In the genomic region with DNA sequence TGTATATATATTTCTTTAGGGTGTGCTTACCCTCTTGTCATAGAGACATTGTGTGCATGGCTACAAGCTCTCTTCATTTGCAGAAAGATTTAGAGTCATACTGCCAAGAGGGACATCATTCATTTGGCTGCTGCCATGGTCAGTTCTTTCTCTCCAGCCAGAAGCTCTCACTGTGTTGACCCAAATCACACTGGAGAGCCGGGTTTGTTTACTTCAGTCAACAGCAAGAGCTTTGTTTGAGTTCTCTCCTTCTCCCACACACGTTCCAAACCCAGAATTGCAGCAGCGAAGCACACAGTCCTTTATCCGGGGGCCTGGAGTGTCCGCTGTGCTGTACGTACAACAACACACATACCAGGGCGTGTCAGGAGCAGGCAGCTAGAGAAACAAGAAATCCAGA, we compare ENCODE assay signal across 12 mouse cellular contexts.
DNase-seq lines count a peak whose midpoint lies in the region; ATAC-seq and TF ChIP-seq lines count a peak whose summit lies in the region.
"Had no signal": no experiment of that assay in that cellular context is flagged by ENCODE, and none has a peak within 500 bp of the region (broad histone marks: within the 10 kb centered on the region; RNA-seq: fewer than 3 reads in every experiment).

No protein-coding gene starts in this region.

- WGBS in hindbrain, postnatal 0 days, result 58% methylated on average over 7 of the region's 7 CpGs
- 80% methylated on average over 7 of the region's 7 CpGs for WGBS in hindbrain, embryonic 11.5 days

- ATAC-seq in hindbrain, postnatal 0 days, result peak; percentile 76
- ATAC-seq in hindbrain, embryonic 11.5 days (ENCODE audit: low FRiP score), result no peak
- no peak for ATAC-seq in megakaryocyte, adult 5-6 weeks (ENCODE audit: poor library complexity, severe bottlenecking)

- intact Hi-C loops in left cerebral cortex, postnatal 14 days (cut with DNase I), result no loop called here

- H3K36me3 ChIP-seq in hindbrain, postnatal 0 days (ENCODE audit: insufficient read depth, low read length), result no peaks in the 10 kb centered on the region
- H3K36me3 ChIP-seq in hindbrain, embryonic 11.5 days (ENCODE audit: control insufficient read depth, insufficient read depth, low read length), result no peaks in the 10 kb centered on the region
- H3K36me3 ChIP-seq: embryonic facial prominence, embryonic 13.5 days; heart, embryonic 15.5 days; limb, embryonic 15.5 days had no signal

- no peaks in the 10 kb centered on the region for H3K4me1 ChIP-seq in hindbrain, postnatal 0 days (ENCODE audit: insufficient read depth, low read length)
- no peaks in the 10 kb centered on the region for H3K4me1 ChIP-seq in hindbrain, embryonic 11.5 days (replicated peaks; ENCODE audit: control insufficient read depth, insufficient read depth, low read length)
- H3K4me1 ChIP-seq: embryonic facial prominence, embryonic 13.5 days; limb, embryonic 15.5 days had no signal

- H3K4me2 ChIP-seq in hindbrain, postnatal 0 days (ENCODE audit: low read depth, low read length), result no peak overlapping the region
- no peak overlapping the region for H3K4me2 ChIP-seq in hindbrain, embryonic 11.5 days (replicated peaks; ENCODE audit: low read depth, low read length)
- H3K4me2 ChIP-seq: embryonic facial prominence, embryonic 13.5 days; heart, embryonic 15.5 days; limb, embryonic 15.5 days had no signal

- no peak overlapping the region for H3K9ac ChIP-seq in hindbrain, postnatal 0 days (replicated peaks; ENCODE audit: low read length)
- no peak overlapping the region for H3K9ac ChIP-seq in hindbrain, embryonic 11.5 days (ENCODE audit: low read depth, low read length)
- H3K9ac ChIP-seq: embryonic facial prominence, embryonic 13.5 days; heart, embryonic 15.5 days; limb, embryonic 15.5 days had no signal

- H3K27me3 ChIP-seq in hindbrain, postnatal 0 days (ENCODE audit: insufficient read depth, low read length), result no peaks in the 10 kb centered on the region
- H3K27me3 ChIP-seq in hindbrain, embryonic 11.5 days (ENCODE audit: control insufficient read depth, insufficient read depth, low read length), result no peaks in the 10 kb centered on the region
- H3K27me3 ChIP-seq: embryonic facial prominence, embryonic 13.5 days; heart, embryonic 15.5 days; limb, embryonic 15.5 days had no signal

- TF ChIP-seq CTCF in hindbrain, postnatal 0 days (IDR thresholded peaks at IDR 0.05; ENCODE audit: low read depth), result no peak

- peak; percentile 65 for DNase-seq in hindbrain, postnatal 0 days (ENCODE audit: low spot score)
- DNase-seq in hindbrain, embryonic 11.5 days (ENCODE audit: low spot score), result no peak
- peak; percentile 32 to 46 for DNase-seq in right cerebral cortex, postnatal 10 days (ENCODE audit: low spot score in 2 of 2)
- no peak for DNase-seq in right cerebral cortex, postnatal 4 days
- peak; percentile 10 to 41 for DNase-seq in left cerebral cortex, postnatal 14 days (ENCODE audit: low spot score in 2 of 2)
- no peak for DNase-seq in adrenal gland, adult 8-10 months
- DNase-seq in spleen, postnatal 4 days (ENCODE audit: low spot score in 2 of 2), result no peak
- DNase-seq: adrenal gland, postnatal 36 days had no signal

- H3K9me3 ChIP-seq in hindbrain, postnatal 0 days (ENCODE audit: low read length), result no peaks in the 10 kb centered on the region
- H3K9me3 ChIP-seq in hindbrain, embryonic 11.5 days (ENCODE audit: control insufficient read depth, low read length), result no peaks in the 10 kb centered on the region
- H3K9me3 ChIP-seq: heart, embryonic 15.5 days; limb, embryonic 15.5 days had no signal

- H3K27ac ChIP-seq in hindbrain, postnatal 0 days, result peak overlapping the region; percentile 57; the same call in 1 of the 2 replicates
- no peak overlapping the region for H3K27ac ChIP-seq in hindbrain, embryonic 11.5 days (ENCODE audit: low read depth, low read length)
- H3K27ac ChIP-seq: embryonic facial prominence, embryonic 13.5 days; limb, embryonic 15.5 days had no signal

- no peak overlapping the region for H3K4me3 ChIP-seq in hindbrain, postnatal 0 days (ENCODE audit: low read length)
- no peak overlapping the region for H3K4me3 ChIP-seq in hindbrain, embryonic 11.5 days (ENCODE audit: low read depth, low read length)
- H3K4me3 ChIP-seq: embryonic facial prominence, embryonic 13.5 days; heart, embryonic 15.5 days; limb, embryonic 15.5 days had no signal

Comparison
In these comparisons a context has a peak if more than half of its experiments do, and no peak if none do; other contexts are left out.
1. DNase-seq: peak in hindbrain, postnatal 0 days (single experiment), right cerebral cortex, postnatal 10 days (2 of 2) and left cerebral cortex, postnatal 14 days (2 of 2); none in hindbrain, embryonic 11.5 days (single experiment), right cerebral cortex, postnatal 4 days (single experiment), adrenal gland, adult 8-10 months (single experiment) and spleen, postnatal 4 days (0 of 2).